Mouse (Mus musculus): ENCODE measurements around the gene Hnf4a.

DNA sequence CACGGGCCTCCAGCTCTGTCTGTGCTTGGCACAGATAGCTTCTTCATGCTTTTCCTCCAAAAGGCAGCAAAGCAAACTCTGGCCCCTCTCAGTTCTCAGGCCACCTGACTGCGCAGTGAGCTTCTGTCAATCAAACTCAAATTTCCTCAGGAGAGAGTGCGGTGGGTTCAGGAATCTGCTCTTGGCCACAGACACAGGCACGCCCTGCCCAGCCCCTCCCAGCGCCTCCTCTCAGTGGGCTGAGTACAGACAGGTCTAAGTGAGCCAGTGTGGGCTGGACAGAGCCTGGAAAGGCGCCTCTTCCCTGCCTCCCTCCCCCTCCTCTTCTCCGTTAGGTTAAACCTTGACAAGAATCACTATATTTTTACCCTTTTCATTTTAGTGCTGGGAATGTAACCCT is 101.4 kb downstream of the Hnf4a start:
- TF ChIP-seq GATA1 (IDR thresholded peaks at IDR 0.05; ENCODE audit: low read length) = no peak
- no peak for TF ChIP-seq TAL1 (IDR thresholded peaks at IDR 0.05; ENCODE audit: low read length)
